Mouse (Mus musculus) left cerebral cortex, adult 18-20 months (tissue): ENCODE measurements around the gene Rasgrp1. TPM values are rescaled to one million over a fixed set of nuclear protein-coding genes. Genes with fewer than 3 reads are reported as not detected.

Experiments
- DNase-seq, 2 experiments: peaks; one replicate each; pipeline ENCODE4 v3.0.0; 2021 to 2022; ENCODE audit warnings: low spot score in 2 of 2, mixed read lengths in 1 of 2
- total RNA-seq, 2 experiments: library from RNA; stranded (reverse); gene quantifications; 2 replicates each; pipeline ENCODE4 v1.2.3; 2021

Gene Rasgrp1
- total RNA-seq, 2 experiments from 2014 or later: 330 TPM

- no peak for DNase-seq
Observed at GRCm38 (mm10) chr2:117255415-117255814, 87.4 kb downstream of the Rasgrp1 start.

- peak in 1 of 2 experiments; percentile 17 for DNase-seq
Observed at GRCm38 (mm10) chr2:117250001-117250510, 92.7 kb downstream of the Rasgrp1 start.

- DNase-seq: peak; percentile 90 to 92
Observed at GRCm38 (mm10) chr2:117249255-117250000, 93.4 kb downstream of the Rasgrp1 start, which contains the start of gene Fam98b. Gene Fam98b, plus strand, starts transcription at chr2:117249739.

- DNase-seq: no peak
Observed at GRCm38 (mm10) chr2:117241953-117242352, 100.8 kb downstream of the Rasgrp1 start.

GRCm38 (mm10) chr2:117231257-117231656 is 111.5 kb downstream of the Rasgrp1 start:
- peak; percentile 91 to 95 for DNase-seq

- no peak for DNase-seq
Observed at GRCm38 (mm10) chr2:117230261-117230660, 112.5 kb downstream of the Rasgrp1 start.

Other genes with a start within 250 kb of the Rasgrp1 start
- gene Spred1, start 221.6 kb downstream of the Rasgrp1 start, total RNA-seq: 100 to 1,000 TPM; 169 to 186 TPM
- gene Fam98b, start 93.3 kb downstream of the Rasgrp1 start, total RNA-seq: 10 to 100 TPM; 48.6 to 50.0 TPM